Mouse (Mus musculus) ES-E14 (cell line): ENCODE measurements at regions not wholly inside any gene's neighbourhood (a gene's known extent, or its start where the extent isn't known, plus 50 kb on each side); places are given as distances from the start of the nearest gene placed in this dataset.

ENCODE experiments used
- CHD2 ChIP-seq: IDR thresholded peaks from 2 replicates; pipeline ENCODE4 v1.6.1; 2014; ENCODE audit warnings: mild to moderate bottlenecking, low read depth, low read length, inconsistent platforms
- HCFC1 ChIP-seq: IDR thresholded peaks from 2 replicates; pipeline ENCODE4 v1.6.1; 2012; ENCODE audit warnings: low read length, inconsistent platforms, borderline replicate concordance; ENCODE audit not compliant: insufficient read depth
- MAFK ChIP-seq: IDR thresholded peaks from 2 replicates; pipeline ENCODE4 v1.6.1; 2014; ENCODE audit warnings: mild to moderate bottlenecking, low read depth, low read length, inconsistent platforms; ENCODE audit not compliant: insufficient read depth

- no peak for TF ChIP-seq CHD2
- TF ChIP-seq HCFC1 = no peak
- no peak for TF ChIP-seq MAFK
Measured at GRCm38 (mm10) chr12:7754861-7755260, 222.6 kb upstream of the Apob start.
